Mouse (Mus musculus) embryonic facial prominence, embryonic 13.5 days (tissue): ENCODE results near the gene Prlr. TPM values are rescaled to one million over a fixed set of nuclear protein-coding genes. Genes with fewer than 3 reads are reported as not detected.

Experiments used
- ATAC-seq: fragments of 200-750 bp; cut with Nextera tagmentation; 2 replicates; pipeline ENCODE4 v1.8.0; 2017; ENCODE audit warnings: low read depth; ENCODE audit not compliant: insufficient number of reproducible peaks, insufficient read depth, low FRiP score, low TSS enrichment
- H3K27ac ChIP-seq: fragments of 300-500 bp; sonication (generic); 2 replicates; pipeline ENCODE4 v1.5.1; 2015; ENCODE audit warnings: moderate library complexity, mild to moderate bottlenecking, inconsistent platforms
- H3K27me3 ChIP-seq: fragments of 300-500 bp; sonication (generic); 2 replicates; pipeline ENCODE4 v1.6.1; 2015; ENCODE audit warnings: mild to moderate bottlenecking, inconsistent platforms
- H3K36me3 ChIP-seq: fragments of 300-500 bp; sonication (generic); 2 replicates; pipeline ENCODE4 v1.6.1; 2015; ENCODE audit warnings: mild to moderate bottlenecking, inconsistent platforms
- H3K4me1 ChIP-seq: fragments of 300-500 bp; sonication (generic); 2 replicates; pipeline ENCODE4 v1.6.1; 2015; ENCODE audit warnings: inconsistent platforms
- H3K4me2 ChIP-seq: fragments of 300-500 bp; sonication (generic); 2 replicates; pipeline ENCODE4 v1.6.1; 2015; ENCODE audit warnings: moderate library complexity, mild to moderate bottlenecking, inconsistent platforms
- H3K4me3 ChIP-seq: fragments of 300-500 bp; sonication (generic); 2 replicates; pipeline ENCODE4 v1.5.1; 2015; ENCODE audit warnings: mild to moderate bottlenecking, inconsistent platforms
- H3K9ac ChIP-seq: fragments of 300-500 bp; sonication (generic); 2 replicates; pipeline ENCODE4 v1.6.1; 2015; ENCODE audit warnings: mild to moderate bottlenecking, inconsistent platforms
- H3K9me3 ChIP-seq: fragments of 300-500 bp; sonication (generic); 2 replicates; pipeline ENCODE4 v1.6.1; 2016; ENCODE audit warnings: inconsistent platforms
- WGBS: fragments of 180-500 bp; shearing (Covaris S2); methylation state at CpG from one replicate; pipeline ENCODE4 v1.1.7; 2015; ENCODE audit warnings: mixed read lengths; 5-methylcytosine and 5-hydroxymethylcytosine counted together
- polyA plus RNA-seq: library from polyadenylated mRNA; unstranded; fragments of >200 nt; fragmentation: Nextera tagmentation; extraction: Ambion mirVana; gene quantifications from 2 replicates; pipeline ENCODE4 v1.2.1, GENCODE M21; 2015

The Prlr gene
- polyA plus RNA-seq, 1 experiment from 2014 or later = 0.65 TPM

DNA sequence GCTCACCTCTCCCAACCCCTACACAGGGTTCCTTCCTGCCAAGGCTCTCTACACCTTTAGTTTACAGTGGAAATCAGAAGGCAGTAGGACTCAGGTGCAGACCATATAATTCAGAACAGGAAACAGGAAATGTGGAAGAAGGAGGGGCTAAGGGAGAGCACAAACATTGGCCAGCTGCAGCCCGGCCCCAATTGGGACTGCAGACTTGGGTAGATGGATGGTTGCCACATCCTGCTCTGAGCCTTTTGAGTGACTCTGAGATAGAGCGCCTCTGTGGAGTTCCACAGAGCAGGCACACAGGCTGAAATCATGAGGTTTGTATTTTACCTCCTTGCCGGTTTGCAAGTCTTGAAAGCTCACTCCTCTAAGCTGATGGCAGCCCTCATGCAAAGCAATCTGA lies 59.8 kb downstream of the Prlr start:
- H3K4me1 ChIP-seq = no peaks in the 10 kb centered on the region
- H3K27me3 ChIP-seq = no peaks in the 10 kb centered on the region
- no peak overlapping the region for H3K4me2 ChIP-seq
- 86% methylated on average over 3 of the region's 3 CpGs for WGBS
- H3K4me3 ChIP-seq = no peak overlapping the region
- no peak overlapping the region for H3K9ac ChIP-seq
- no peak overlapping the region for H3K27ac ChIP-seq
- no peaks in the 10 kb centered on the region for H3K36me3 ChIP-seq
- no peak for ATAC-seq
- H3K9me3 ChIP-seq = no peaks in the 10 kb centered on the region

DNA sequence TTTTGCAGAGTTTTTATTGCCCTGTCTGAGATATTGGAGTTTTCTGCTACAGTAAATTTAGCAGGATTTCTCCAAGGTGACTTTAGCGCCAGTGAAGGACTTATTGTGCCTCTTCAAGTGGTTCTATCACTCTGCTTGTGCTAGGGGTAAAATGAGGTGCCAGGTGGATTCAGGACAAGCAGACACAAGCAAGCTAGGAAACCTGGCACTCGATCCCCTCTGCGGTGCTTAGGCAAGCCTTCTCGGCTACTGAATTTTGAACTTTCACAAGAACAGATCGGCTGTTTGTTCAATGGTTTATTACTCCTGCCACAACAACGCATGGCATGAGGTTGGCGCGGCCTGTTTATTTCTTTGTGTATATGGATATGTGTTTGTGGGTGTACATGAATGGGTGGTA lies 61.4 kb downstream of the Prlr start:
- no peak for ATAC-seq
- H3K4me2 ChIP-seq = no peak overlapping the region
- H3K27ac ChIP-seq = no peak overlapping the region
- no peaks in the 10 kb centered on the region for H3K27me3 ChIP-seq
- no peaks in the 10 kb centered on the region for H3K4me1 ChIP-seq
- no peak overlapping the region for H3K9ac ChIP-seq
- WGBS = 97% methylated on average over 8 of the region's 8 CpGs
- no peaks in the 10 kb centered on the region for H3K9me3 ChIP-seq
- no peaks in the 10 kb centered on the region for H3K36me3 ChIP-seq
- no peak overlapping the region for H3K4me3 ChIP-seq

DNA sequence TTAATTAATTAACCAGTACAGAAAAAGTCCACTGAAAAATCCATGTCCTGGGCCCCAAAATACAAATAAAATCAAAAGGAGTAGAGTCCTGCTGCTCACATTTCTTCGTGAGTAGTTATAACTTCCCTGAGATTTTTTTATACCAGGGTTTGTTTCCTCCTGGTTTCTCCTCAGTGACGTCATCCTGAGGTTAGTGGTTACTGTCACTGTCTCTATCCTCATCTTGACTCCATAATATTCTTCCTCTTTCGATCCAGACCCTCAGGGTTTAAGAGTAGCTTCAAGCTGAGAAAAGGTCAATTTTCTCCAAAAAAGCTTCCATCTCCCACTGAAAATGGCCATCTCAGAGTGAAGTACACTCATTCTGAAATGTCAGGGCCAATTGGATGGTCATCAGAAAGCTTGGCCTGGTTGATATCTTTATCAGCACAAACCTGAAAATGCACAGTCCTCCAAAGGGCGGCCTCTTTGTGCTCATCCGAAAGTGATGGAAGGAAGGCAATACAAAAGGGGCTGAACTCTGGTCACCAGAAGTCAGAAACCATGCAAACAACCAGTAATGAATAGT lies 63.3 kb downstream of the Prlr start:
- H3K27me3 ChIP-seq = no peaks in the 10 kb centered on the region

DNA sequence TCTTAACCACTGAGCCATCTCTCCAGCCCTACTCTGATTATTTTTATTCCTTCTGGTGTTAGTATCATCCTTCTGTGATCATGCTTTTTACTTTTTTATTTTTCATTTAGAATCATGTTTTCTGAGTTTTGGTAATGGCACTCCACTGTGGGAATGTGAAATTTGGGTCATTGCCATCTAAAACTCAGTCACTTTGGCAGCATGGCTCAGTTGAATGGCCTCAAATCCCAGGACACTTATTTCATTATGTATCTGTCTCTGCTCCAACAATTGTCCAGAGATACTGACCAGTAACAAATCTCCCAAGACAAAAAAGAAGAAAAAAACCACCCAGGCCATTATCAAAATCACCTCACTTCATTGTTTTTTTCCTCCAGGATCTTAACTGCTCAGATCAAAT lies 65.2 kb downstream of the Prlr start:
- Histone ChIP-seq H3K9me3 (no peaks in the 10 kb centered on the region), H3K4me1 (no peaks in the 10 kb centered on the region), H3K4me2 (no peak overlapping the region)

More for the DNA sequence above, 63.3 kb downstream of the Prlr start:
- no peak for ATAC-seq
- Histone ChIP-seq H3K36me3 (no peaks in the 10 kb centered on the region), H3K4me3 (no peak overlapping the region), H3K27ac (no peak overlapping the region), H3K4me2 (no peak overlapping the region), H3K4me1 (no peaks in the 10 kb centered on the region), H3K9ac (no peak overlapping the region), H3K9me3 (no peaks in the 10 kb centered on the region)
- 82% methylated on average over 5 of the region's 5 CpGs for WGBS

DNA sequence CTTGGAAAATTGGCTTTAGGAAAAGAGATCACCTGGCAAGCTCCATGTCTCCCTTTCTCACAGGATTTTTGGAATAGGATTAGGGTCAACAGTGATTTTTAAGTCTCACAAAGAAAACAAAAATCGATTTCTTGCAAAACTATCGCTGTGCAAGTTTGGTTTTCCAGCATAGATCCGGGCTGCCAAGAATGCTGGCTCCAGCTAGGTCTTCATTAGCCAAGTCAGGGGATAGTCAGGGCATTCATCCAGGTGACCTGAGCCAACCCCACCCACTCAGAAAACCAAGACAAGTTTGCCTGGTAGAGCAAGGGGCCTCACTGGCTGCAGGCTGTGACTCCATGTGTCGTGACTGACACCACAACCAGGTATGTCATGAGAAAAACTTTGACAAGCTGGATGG lies 72.2 kb downstream of the Prlr start:
- Histone ChIP-seq H3K27ac (no peak overlapping the region), H3K9me3 (no peaks in the 10 kb centered on the region), H3K4me1 (no peaks in the 10 kb centered on the region), H3K36me3 (no peaks in the 10 kb centered on the region), H3K4me3 (no peak overlapping the region), H3K27me3 (no peaks in the 10 kb centered on the region), H3K4me2 (no peak overlapping the region), H3K9ac (no peak overlapping the region)
- no peak for ATAC-seq
- WGBS = 85% methylated on average over 4 of the region's 4 CpGs

More for the DNA sequence above, 65.2 kb downstream of the Prlr start:
- Histone ChIP-seq H3K27ac (no peak overlapping the region), H3K9ac (no peak overlapping the region), H3K27me3 (no peaks in the 10 kb centered on the region), H3K36me3 (no peaks in the 10 kb centered on the region), H3K4me3 (no peak overlapping the region)
- ATAC-seq = no peak

DNA sequence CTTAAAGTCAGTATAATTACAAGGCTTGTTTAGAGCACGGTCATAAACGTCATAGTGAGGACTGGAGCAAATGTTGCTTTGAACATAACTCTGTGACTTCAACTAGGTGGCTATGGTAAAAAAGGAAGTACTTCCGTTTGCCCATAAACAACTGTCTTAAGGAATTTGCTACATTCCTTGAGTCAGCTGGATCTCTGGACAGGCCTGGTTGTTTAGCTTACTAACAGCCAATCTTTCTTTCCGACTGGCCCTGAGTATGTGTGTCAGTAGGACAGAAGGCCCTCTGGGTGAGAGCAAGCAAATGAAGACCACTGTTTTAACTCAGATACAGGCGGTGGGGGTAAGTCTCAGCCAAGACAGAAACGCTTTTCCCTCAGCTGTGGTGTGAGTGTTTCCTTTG lies 73.7 kb downstream of the Prlr start:
- Histone ChIP-seq H3K27me3 (no peaks in the 10 kb centered on the region), H3K4me3 (no peak overlapping the region), H3K4me2 (no peak overlapping the region), H3K9ac (no peak overlapping the region), H3K9me3 (no peaks in the 10 kb centered on the region), H3K4me1 (no peaks in the 10 kb centered on the region), H3K36me3 (no peaks in the 10 kb centered on the region), H3K27ac (no peak overlapping the region)
- WGBS = 80% methylated on average over 6 of the region's 6 CpGs
- ATAC-seq = no peak

DNA sequence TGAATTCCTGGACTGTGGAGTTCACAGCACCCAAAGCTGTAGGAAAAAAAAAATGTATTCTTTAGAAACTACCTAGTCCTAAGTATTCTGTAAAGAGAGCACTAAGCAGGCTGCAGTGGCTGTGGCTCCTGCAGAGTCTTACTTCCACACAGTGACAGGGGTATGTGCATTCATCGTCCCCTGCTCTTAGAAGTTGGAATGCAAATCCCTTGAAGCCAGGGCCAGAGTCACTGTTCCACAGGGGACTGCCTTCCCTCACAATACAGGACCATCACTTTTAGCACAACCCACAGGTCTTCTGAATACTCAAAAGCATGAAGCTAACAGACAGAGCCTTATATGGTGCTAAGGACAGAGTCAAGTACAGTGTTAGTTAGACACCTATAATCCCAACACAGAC lies 75.5 kb downstream of the Prlr start:
- Histone ChIP-seq H3K4me2 (no peak overlapping the region), H3K4me1 (no peaks in the 10 kb centered on the region), H3K36me3 (no peaks in the 10 kb centered on the region), H3K9ac (no peak overlapping the region), H3K27ac (no peak overlapping the region), H3K4me3 (no peak overlapping the region), H3K27me3 (no peaks in the 10 kb centered on the region), H3K9me3 (no peaks in the 10 kb centered on the region)
- 35% methylated on average over 1 of the region's 1 CpGs for WGBS
- no peak for ATAC-seq

DNA sequence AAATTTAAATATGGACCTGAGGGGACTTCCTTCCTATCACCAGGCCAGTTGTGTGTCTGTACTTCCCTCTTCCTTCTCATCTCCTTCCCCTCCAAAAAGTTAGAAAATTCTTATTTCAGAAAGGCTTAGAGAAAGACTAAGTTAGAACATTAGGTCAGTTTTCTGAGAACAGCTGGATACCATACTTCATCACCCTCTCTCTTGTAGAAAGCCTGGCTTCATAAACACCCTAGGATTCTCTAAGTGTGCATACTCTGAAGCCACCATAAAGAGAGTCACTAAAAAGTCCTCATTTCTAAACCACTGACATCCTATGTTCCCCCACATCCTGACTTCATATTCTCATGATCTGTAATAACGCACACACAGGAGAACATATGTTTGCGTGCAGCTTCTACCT lies 85.2 kb downstream of the Prlr start:
- no peaks in the 10 kb centered on the region for H3K27me3 ChIP-seq
- no peak overlapping the region for H3K9ac ChIP-seq
- H3K4me1 ChIP-seq = no peaks in the 10 kb centered on the region
- WGBS = 94% methylated on average over 2 of the region's 2 CpGs
- H3K36me3 ChIP-seq = no peaks in the 10 kb centered on the region
- no peak overlapping the region for H3K4me2 ChIP-seq
- H3K9me3 ChIP-seq = no peaks in the 10 kb centered on the region
- ATAC-seq = no peak
- no peak overlapping the region for H3K4me3 ChIP-seq
- no peak overlapping the region for H3K27ac ChIP-seq

DNA sequence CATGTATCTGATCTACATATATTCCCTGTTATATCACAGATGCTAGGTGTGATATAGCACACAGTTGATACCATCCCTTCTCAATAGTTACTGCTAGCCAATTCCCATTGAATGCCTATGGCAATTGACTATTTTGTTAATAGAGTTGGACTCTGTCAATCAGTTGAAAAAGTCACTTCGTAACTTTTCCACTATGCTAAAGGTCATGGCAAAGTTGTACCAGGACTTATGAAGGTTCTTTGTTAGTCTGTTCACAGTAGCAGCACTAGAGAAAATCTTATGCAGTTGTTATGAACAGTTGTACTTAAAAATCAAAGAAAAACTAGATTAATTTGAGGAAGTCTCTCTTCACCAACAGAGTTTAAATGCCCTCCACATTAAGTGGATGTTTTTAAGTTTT lies 85.6 kb downstream of the Prlr start:
- H3K4me3 ChIP-seq = no peak overlapping the region
- no peaks in the 10 kb centered on the region for H3K36me3 ChIP-seq
- H3K27ac ChIP-seq = no peak overlapping the region
- no peaks in the 10 kb centered on the region for H3K27me3 ChIP-seq
- H3K9me3 ChIP-seq = no peaks in the 10 kb centered on the region
- whole genome bisulfite sequencing = 91% methylated on average over 1 of the region's 1 CpGs
- no peak overlapping the region for H3K9ac ChIP-seq
- no peak overlapping the region for H3K4me2 ChIP-seq
- no peaks in the 10 kb centered on the region for H3K4me1 ChIP-seq
- no peak for ATAC-seq

DNA sequence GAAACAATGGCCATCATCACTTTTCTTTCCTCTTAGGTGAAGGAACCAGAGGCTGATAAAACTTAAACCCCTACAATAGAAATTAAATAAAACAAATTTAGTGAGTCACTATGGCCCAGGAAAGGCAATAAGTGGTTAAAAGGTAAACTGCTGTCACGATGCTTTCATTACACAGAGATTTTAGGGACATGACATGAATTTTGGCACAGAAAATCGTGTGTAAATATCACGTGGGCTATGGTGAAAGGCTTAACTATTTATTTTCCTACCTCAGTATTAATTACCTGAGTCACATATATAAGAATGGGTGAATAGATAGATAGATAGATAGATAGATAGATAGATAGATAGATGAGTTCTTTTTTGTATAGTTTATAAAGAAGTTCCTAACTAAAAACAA lies 86.4 kb downstream of the Prlr start:
- ATAC-seq = no peak
- H3K4me2 ChIP-seq = no peak overlapping the region
- H3K27me3 ChIP-seq = no peaks in the 10 kb centered on the region
- H3K9me3 ChIP-seq = no peaks in the 10 kb centered on the region
- no peak overlapping the region for H3K27ac ChIP-seq
- 75% methylated on average over 3 of the region's 3 CpGs for WGBS
- no peaks in the 10 kb centered on the region for H3K36me3 ChIP-seq
- H3K4me1 ChIP-seq = no peaks in the 10 kb centered on the region
- H3K4me3 ChIP-seq = no peak overlapping the region
- H3K9ac ChIP-seq = no peak overlapping the region

DNA sequence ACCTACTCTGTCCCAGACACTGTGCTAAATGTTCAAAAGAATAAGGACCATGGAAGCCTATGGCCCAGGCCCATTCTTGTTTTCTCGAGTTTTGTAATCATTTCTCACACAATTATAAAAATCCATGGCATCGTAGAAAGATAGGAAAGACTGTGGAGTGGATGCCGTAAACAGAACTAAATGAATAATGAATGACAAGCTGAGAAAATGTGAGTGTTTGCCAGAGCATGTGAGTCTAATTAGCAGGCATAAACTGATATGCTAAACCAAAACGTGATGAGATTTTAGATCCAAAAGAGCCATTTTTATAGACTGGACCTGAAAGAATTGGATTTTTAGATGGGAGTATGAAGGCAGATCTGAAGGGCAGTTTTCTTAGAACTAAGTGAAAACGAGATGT lies 87.8 kb downstream of the Prlr start:
- WGBS = 75% methylated on average over 5 of the region's 5 CpGs
- Histone ChIP-seq H3K36me3 (no peaks in the 10 kb centered on the region), H3K27ac (no peak overlapping the region), H3K4me3 (no peak overlapping the region), H3K27me3 (no peaks in the 10 kb centered on the region), H3K9ac (no peak overlapping the region), H3K9me3 (no peaks in the 10 kb centered on the region), H3K4me2 (no peak overlapping the region), H3K4me1 (no peaks in the 10 kb centered on the region)
- no peak for ATAC-seq

DNA sequence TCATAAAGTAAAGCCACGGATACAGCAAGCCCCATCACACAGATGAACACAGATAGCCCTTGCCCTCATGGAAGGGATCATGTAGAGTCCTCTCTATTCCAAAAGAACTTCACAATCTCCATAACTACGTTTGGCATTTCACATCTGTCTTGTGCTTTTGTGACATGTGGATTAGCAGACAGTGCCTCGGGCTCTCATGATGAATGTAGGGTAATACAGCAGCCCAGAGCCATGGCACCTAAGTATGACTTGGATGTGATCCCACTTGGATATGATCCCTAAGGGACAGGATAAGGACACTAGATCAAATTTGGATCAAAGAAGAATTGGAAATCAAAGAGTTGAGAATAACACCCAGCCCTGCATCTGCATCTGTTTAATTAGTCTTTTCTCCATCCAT lies 90.2 kb downstream of the Prlr start:
- Histone ChIP-seq H3K4me2 (no peak overlapping the region), H3K4me3 (no peak overlapping the region), H3K27ac (no peak overlapping the region), H3K4me1 (no peaks in the 10 kb centered on the region), H3K9me3 (no peaks in the 10 kb centered on the region), H3K27me3 (no peaks in the 10 kb centered on the region), H3K9ac (no peak overlapping the region), H3K36me3 (no peaks in the 10 kb centered on the region)
- ATAC-seq = no peak
- WGBS = 52% methylated on average over 3 of the region's 3 CpGs

DNA sequence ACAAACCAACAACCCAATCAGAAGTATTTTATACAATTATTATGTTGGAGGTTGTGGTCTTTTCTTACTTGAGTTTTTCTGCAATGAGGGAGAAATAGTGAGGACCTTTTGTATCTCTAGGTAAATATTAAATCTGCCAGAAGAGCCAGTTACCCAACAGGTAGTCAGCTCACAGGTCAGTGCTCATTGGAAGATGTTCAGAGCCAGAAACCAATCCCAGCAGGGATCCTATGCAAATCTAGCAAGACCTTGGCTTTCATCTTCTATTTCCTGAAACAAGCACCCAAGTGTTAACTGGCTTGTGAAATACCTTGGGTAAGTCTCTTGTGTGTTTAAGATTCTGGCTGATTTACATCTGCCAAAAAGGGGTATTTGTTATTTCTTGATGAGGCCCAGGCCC lies 99.3 kb downstream of the Prlr start:
- Histone ChIP-seq H3K4me1 (no peaks in the 10 kb centered on the region), H3K9me3 (no peaks in the 10 kb centered on the region), H3K4me2 (no peak overlapping the region), H3K9ac (no peak overlapping the region), H3K4me3 (no peak overlapping the region), H3K27ac (no peak overlapping the region), H3K27me3 (no peaks in the 10 kb centered on the region), H3K36me3 (no peaks in the 10 kb centered on the region)
- ATAC-seq = no peak
